Mouse (Mus musculus) urinary bladder, postnatal 4 days (tissue): ENCODE data around the gene B4gat1.
A peak's percentile ranks its signal among the peaks of the same experiment; 100 is the strongest.
"Not testable (repeated sequence)": the region's sequence is repeated elsewhere in the genome, so short reads cannot be mapped to it uniquely, and the experiment has no call there.

Source experiments
- DNase-seq, 2 experiments: peaks; one replicate each; pipeline ENCODE4 v3.0.0; 2021 to 2022; ENCODE audit warnings: low spot score in 2 of 2

B4gat1 gene

DNA sequence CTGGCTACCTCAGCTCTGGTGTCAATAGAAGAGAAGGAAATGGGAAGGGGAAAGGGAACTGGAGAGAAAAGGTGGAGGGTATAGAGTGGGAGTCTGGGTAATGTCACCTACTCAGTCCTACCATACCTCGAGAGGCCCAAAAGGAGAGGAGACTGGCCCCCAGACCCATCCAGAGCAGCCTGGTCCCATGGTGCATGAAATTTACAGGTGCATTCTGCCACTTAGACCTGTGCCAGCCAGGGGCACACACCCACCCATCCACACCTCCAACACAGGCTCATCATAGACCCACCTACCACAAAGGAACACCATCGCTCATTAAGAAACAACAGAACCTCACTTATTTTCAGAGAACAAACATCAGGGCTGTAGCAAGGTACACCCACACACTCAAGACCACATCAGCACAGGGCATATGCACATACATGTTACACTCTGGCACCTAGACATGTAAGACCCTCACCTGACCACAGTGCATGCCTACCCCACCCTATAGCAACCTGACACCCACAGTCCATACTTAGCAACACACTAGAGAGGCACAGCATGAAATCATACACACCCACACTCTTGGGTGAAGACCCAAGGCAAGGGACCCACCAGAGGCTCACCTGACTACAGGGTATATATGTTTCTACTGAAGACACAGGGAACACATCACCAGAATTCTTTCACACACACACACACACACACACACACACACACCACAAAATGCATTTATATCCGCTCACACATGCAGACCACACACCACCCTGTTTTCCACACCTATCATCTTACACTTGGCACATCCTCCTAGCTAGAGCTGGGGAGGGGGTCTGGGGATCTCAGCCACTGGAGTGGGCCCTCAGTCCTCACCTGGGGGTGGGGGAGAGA is 45.6 kb downstream of the B4gat1 start:
- DNase-seq: no peak

DNA sequence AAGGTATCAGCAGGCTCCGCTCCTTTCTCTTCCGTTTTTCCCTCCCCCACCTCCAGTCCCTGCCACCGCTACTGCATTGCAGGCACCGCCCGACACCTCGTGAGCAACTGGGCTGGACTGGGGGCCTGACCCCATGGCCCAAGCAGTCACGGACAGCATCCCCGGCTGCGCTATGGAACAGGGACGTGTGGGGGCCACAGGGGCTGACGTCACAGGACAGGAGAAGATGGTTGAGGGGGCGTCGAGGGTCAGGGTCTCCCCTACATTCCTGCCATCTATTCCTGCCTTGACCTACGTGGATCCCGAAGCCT is 46.2 kb downstream of the B4gat1 start:
- no peak for DNase-seq

DNA sequence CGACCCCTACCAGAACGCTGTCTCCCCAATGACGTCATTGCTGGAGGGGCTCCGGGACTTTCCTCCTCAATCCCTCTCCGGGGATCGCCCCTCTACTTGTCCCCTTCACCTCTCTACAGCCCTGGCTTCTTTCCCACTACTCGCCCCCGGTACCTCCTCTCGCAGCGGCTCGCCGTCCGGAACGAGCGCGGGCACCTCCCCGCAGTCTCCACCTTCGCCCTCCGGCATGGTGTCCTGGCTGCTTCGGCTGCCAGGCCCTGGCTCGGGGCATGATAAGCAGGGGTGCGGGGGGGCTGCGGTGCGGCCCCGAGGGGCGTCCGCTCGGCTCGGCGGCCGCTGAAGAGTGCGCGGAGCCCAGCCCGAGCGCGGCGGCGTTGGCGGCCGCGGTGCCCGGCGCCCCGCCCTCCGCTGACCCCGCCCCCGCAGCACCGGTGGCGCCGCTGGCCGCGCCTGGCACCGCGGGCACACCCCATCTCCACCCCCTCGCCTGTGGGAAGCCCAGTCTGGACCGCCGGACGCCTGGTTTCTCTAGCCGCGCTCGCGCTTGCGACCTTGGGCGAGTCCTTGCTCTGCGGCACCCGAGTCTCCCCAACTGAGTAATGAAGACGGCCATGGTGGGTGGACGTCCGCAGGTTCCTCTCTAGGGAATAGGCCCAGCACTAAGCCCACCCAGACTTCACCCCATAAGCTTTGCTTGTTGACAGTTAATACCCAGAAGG is 46.7 kb downstream of the B4gat1 start, which contains the start of gene Tmem151a:
Gene Tmem151a (minus strand): TSS at position 387 of the 719 bp plus-strand sequence.
- no peak for DNase-seq

GRCm38 (mm10) chr19:5086533-5086932 is 47.9 kb downstream of the B4gat1 start:
- DNase-seq: not testable (repeated sequence)

DNA sequence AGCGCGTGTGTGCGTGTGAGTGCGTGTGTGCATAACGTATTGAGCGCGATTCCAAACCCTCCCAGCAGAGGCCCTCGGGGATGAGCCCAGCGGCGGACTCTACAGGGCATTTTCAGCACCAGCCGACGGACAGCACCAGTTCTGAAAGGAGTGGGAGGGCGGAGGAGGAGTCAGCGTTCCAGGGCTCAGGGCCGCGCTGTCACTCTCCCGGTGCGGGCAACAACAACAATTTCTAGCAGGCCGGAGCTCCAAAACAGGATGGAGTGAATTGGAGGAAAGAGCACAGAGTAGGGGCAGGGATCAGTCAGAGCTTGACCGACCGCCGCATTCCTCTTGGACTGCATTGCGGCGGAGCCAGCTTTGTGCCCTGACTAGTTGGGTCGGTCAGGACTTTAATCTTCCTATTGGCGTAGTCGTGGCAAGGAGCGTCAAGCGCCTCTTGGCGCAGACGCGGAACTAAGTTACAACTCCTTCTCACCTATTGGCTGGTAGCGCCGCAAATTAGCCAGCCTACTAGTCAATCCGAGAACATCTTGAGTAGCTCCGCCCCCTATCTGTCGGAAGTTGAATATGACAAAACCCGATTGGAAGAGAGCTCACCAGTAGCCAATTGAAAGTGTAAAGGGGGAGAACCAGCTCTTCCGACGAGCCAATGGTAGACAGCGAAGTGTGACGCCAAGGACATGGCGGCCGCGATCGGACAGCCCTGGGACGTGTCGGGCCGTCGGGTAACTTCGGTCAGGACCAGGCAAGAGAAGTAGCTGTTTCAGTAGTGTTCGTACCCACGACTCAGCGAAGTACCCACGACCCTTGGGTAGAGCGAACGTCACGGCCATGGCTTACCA is 49.5 kb downstream of the B4gat1 start, which contains the start of gene Yif1a:
Gene Yif1a (plus strand): TSS at position 655 of the 845 bp plus-strand sequence.
- DNase-seq: peak; percentile 90 to 96

DNA sequence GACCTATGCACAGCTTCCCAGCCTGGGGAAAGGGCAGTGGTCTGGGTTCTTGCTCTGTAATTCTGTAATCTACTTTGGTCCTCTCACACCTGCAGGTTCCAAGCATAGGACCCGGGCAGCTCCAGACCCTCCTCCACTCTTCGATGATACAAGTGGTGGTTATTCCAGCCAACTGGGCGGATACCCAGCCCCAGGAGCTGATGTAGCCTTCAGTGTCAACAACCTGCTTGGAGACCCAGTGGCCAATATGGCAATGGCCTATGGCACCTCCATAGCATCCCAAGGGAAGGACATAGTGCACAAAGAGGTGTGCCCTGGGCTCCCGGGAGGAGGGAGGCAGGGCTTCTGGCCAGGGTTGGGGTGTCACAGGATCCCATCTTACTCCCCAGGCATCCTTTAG is 50.7 kb downstream of the B4gat1 start:
- no peak for DNase-seq
